Mouse (Mus musculus) cerebellum, adult 9-11 months (tissue): ENCODE results near the gene Dek.

Experiments used
- DNase-seq: peaks from one replicate; pipeline ENCODE4 v3.0.0; 2022

Dek gene

DNA sequence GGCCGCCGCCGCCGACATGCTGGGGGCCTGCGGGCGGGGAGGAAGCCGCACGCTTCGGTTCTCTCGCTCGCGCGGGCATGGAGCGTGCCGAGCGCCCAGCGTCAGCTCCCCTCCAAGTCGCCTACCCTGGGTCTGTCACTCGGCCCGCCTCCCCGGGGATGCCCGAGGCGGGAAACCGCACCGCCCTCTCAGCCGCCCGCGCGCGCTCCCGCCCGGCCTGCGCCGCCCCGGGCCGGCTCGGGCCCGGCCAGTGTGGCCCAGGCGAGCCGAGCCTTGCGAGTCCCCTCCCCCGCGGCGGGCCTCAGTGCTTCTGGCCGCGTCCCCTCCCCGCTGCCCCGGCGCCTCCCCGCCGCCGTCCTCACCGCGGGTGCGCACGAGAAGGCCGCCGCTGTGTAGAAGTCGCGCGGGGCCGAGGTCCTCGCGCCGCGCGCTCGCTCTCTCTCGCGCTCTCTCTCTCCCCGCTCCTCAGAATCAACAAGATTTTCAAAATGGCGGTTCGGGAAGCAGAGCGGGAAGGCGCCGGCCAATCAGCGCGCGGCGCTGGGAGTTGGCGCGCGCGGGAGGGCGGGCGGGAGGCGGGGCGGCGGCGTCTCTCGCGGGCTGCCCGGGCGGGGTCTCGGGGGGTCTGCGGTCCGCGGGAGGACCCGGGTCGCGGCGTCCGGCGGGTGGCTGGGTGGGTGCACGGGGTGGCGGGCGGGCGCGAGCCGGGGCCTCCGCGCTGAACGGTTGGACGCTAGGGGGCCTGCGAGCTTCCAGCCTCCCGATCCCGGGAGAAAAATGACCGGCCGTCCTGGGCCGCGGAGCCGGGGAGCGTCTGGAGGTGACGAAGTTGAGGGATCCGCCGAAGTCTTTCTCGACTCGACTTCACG is at the start of gene Dek:
Gene Dek (minus strand): TSS at position 491 of the 869 bp plus-strand sequence.
- DNase-seq: peak; percentile 84

DNA sequence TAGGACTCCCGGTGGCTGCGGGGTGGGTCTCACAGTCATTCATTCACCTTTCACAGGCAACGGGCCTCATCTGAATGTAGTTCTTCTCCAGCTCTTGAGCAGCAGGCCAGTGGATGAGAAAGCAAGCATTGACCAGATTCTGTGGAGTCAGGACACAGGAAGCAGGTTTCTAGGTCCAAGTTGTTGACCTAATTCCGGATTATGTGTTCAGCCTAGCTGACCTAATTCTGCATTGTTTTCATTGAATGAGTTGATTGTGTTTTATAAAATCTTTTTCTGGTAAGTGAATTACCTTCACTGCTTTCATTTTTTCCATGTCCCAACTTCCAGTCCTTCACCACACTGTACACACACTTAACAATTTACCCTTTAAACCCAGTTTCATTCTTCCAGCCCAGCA is 48.9 kb upstream of the Dek start:
- no peak for DNase-seq

DNA sequence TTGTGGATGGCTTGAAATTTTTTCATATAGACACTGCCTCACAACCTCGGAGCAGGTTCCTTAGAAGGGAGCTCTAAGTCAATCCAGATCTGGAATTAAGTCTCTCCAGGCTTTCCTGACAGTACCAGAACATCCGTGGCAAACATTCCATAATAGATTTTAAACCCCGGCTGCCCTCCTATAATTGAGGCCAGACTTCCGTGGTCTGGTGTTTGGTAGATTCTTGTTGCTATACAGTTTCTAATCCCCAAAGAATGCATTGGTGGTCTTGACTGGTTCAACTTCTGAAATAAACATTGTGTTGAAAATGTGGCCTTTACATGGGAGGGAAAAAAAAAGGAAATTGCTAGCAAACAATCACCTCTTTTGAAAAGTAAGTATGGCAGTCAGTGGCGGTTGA is 47.2 kb upstream of the Dek start:
- DNase-seq: no peak

DNA sequence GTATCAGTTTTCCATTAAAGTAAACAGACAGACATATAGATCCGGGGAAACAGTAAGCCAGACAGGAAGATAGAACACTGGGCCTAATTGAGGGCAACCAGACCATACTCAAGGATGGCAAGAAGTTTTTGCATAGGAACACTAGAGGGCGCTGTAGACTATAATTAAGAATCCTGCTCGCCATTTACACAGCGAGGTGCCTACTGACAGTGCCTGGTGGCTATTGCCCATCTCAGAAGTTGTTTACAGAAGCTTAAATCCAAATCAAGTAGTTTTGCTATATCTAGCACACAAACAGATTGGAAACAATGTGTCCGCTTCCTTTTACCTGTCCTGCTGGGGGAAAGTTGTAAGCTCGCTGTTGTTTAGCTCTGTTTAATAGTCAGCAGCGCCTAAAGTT is 46.4 kb upstream of the Dek start:
- peak; percentile 46 for DNase-seq

DNA sequence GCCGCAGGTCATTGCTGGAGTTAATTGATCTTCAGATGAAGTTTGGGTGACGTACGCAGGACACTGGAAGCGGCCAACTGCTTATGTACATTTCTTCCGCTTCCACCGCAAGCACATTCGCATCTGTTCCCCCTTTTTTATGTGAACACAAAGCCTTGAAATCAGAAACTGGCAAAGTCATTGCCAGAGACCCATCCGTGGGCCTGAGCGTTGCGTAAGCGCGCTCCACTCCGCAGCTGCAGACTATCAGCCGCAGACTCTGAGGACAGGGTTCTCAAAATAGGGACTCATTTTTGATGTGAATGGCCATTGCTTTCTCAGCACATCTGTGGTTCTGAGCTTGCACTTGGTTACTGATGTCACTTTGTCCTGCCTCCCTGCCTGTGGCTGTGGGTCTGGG is 45.1 kb upstream of the Dek start:
- no peak for DNase-seq

DNA sequence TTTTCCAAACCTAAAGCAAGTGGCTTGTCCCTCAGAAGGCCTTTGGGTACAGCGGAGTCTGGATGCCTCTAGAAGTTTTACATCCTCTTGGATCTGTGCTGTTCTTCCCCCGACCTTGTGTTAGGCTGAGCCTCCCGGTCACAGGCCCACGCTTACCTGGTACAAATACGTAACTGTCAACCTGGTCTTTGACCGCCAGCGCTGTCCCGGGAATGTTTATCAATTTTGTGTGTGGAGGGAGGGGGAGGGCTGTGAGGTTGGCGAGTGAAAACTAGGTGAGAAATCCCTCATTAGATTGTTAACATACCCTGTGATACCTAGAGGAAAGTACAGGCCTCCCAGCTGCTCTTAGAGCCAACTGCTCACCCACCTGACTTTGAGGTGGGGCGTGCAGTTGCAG is 44.0 kb upstream of the Dek start:
- no peak for DNase-seq

DNA sequence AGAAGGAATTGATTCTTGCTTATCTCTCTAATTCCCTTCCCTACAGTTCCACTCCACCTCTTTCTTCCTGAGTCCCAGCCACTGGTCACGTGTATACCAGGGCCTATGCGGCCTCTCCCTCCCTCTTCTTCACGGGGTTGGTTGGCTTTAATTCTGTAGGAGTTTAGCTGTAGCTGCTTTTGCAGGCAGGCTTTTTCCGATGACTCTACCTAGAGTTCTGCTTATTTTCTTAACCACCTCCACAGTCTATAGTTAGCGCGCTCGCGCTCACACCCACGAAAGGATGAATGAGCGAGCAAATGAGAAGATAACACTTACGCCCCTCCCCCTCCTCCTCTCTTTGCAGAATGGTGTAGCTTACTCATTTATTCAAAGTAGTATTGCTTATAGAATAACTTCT is 42.6 kb upstream of the Dek start:
- DNase-seq: no peak

DNA sequence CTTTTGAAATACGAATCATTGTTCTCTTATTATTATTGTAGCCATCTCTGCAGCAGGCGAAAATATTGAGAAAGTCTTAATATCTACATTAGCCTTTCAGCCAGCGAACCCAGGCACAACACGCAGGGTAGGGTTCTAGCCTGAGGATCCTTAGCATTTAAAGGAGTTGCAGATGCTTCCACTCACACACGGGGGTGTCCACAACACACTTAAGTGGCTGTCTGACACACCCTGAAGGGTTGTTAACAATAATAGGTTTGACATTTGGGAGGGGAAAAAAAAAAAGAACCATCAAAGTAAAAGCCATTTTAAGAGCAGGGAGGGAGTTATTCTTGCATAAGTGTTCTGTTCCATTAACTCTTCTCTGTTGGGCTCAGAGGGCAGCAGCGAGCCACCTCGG is 40.4 kb upstream of the Dek start:
- DNase-seq: no peak

DNA sequence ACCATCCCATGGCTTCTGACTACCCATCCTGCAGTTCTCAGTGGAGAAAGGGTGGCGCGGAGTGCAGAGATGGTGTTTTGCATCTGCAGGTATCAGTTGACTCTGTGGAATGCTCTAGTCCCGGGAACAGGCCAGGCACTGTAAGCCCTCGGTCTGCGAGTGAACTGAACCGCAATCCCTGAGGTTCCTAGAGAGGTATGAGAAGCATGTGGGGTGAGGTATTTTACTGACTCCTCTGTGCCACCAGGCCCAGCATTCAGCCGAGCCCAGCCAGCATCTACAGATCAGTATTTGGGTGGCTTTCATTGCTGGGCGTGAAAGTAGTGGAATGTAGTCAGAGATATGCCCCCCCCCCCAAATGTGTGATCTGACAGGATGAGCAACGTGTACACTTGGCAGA is 39.9 kb upstream of the Dek start:
- no peak for DNase-seq

DNA sequence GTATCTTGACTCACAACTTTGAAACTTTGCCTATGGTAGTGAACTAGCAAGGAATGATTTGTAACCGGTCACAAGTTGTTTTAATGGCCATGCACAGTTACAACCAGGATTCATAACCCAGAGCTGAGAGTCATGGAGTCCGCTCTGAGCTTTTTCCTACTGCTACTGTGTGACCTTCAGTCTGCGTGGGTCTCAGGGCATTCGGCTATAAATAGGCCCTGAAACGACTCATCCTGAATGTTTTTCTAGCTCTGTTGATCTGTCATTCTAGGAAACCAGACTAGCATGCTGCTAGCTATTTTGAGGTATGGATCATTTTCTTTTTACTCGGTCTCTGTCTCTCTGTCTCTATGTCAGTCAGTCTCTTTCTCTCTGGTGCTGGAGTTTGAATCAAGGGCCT is 36.8 kb upstream of the Dek start:
- DNase-seq: no peak

DNA sequence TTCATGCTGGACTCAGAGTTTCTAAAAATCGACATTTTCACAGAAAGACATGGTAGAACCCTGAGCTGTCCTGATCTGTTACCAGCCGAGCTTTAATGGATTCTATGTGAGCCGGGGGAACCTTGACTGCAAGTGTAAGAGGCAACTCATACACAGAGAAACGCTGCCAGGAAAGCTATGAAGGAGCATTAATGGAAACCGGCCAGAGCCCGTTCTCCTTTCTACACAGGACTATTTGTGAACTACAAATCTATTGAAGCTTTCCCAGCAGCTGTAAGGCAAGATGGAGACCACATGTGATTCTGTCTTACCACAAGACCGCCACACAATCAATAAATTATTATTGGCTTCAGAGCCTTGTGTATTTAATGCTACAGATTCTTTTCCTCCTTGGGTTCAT is 29.7 kb upstream of the Dek start:
- no peak for DNase-seq

DNA sequence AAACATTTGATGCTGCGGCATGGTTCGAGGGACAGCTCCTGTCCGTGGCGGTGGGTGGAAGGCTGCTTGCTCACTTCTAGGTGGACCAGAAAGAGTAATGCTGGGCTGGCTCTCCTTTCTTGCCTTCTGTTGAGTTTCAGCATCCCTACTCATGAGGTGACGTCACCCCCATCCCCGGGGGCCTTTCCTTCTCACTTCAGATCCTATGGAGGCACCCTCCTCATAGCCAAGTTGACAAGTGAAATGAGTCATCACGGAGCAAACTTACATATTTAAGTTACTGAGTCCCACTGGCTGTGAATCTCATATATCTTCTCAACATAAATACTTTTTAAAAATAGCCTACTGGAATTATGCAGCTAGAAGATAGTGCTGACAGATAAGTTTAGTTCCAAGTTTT is 28.8 kb upstream of the Dek start:
- DNase-seq: no peak

DNA sequence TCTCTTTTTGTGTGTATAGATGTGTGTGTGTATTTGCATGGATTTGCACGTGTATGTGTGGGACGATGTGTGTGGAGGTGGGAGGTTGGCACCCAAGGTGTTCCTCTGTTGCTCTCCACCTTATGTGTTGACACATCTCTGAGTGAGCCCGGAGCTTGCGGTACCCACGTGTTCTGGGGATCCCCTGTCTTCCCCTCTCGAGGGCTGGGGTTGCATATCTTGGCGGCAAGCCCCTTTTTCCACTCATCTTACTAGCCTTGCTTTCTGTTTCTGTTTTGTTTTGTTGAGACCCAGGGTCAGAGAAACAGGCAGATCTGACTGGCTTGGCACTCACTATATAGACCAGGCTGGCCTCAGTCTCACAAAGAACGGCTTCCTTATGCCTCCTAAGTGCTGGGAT is 27.1 kb upstream of the Dek start:
- DNase-seq: no peak

DNA sequence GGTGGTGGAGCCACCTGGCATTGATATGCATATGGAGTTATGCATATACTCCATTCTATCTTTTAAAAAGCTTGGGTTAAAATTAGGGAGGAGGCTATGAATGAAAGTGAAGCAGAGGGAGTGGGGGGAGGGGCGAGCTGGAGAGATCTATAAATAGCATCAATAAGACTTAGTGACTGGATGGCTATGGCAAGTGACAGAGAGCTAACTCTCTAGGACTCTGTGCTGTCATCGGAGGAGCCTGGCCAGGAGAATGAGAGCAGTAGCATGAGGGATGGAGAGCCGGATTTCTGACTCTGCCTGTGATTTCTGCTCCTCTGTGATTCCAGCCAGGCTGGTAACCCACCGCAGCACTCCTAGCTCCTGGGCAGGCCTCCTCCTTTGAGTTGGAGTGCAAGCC is 23.1 kb upstream of the Dek start:
- DNase-seq: no peak

DNA sequence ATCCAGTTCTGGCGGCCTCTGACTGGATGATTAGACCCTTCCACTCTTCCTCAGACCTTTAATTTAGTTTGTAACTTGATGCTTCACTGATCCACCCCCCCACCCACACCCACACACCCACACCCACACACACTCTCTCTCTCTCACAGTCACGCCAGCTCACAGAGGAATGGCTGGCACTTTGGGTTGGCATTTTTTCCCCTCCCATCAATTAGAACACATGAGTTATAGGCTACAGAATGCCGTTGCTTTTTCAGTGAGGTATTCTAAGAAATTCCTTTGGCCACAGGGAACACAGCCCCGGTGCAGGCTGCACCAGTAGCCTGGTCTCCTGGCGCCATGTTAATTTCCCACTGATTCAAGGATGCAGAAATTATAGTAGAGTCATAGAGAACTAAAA is 19.6 kb upstream of the Dek start:
- no peak for DNase-seq

DNA sequence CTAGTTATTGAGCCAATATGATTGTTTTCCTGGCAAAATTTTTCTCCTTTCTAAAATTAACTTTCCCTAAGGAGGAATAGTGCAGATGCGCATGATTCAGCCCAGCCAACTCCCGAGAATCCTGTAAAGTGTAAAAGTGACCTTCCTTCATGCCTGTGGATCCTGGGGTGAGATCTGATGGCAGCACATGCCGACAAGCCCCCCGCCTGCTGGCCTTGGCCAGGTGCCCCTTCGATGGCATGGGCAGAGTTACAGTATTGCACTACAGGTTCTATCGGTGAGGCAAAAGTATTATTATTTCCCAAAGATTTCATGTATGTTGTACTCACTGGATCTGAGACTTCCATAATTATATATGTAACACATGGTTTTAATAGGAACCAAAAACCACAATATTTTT is 19.0 kb upstream of the Dek start:
- DNase-seq: no peak

DNA sequence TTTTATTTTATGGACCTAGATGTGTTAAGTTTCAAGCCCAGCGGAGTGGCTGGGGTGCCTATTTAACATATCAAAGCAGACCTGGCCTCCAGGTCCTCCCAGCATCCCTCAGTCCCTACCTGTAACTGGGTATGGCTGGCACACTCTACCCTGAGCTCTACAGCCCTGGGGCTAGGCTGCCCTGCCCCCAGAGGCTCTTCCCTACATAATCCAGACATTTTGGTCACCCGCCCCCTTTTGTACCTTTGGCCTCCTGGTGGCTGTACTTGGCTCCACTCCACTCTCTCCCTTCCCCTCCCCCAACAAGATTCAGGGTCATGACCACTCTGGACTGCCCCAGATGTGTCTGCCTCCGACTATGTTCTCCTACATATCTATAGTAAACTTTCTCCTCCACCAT is 18.4 kb upstream of the Dek start:
- no peak for DNase-seq

DNA sequence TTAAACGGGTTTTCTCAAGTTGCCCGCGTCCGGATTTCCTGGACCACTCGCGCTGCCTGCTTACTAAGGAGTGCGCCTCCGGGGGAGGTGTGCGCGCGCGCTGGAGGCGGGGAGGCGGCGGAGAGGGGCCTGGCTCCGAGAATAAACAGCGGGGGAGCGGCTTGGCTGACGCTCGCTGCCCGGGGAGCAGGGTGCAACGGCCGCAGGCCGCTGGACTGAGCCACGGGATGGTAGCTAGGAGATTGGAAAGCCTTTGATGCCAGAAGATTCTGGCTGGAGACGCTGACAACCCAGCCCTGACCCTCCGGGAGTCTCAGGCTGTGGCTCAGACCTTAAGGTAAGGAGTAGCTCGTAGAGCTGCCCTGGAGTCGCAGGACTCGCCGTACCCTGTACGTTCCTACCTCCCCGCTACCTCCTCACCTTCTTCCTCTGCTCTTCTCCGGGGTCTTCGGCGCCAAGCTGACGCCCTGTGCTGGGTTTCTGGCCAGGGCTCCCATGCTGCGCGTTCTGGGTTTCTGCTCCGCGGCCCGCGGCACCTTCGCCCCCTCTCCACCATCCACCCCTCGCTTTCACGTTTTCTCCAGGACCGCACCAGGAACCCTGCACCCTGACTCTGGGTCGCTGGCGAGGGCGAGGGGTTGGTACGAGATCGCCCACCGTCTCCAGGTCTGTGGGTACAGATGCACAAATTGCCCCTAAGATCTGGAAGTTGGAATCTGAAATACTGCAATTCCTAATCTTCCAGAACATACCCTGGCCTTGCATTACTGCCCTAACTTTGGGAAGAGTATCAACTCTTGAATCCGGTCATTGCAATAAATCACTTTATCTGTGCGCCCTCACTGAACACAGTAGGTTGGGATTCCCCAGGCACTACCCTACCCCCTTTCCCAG is 16.8 kb upstream of the Dek start, which contains the start of gene Rnf144b:
Gene Rnf144b (plus strand): TSS at position 120 of the 894 bp plus-strand sequence.
- DNase-seq: peak; percentile 22

DNA sequence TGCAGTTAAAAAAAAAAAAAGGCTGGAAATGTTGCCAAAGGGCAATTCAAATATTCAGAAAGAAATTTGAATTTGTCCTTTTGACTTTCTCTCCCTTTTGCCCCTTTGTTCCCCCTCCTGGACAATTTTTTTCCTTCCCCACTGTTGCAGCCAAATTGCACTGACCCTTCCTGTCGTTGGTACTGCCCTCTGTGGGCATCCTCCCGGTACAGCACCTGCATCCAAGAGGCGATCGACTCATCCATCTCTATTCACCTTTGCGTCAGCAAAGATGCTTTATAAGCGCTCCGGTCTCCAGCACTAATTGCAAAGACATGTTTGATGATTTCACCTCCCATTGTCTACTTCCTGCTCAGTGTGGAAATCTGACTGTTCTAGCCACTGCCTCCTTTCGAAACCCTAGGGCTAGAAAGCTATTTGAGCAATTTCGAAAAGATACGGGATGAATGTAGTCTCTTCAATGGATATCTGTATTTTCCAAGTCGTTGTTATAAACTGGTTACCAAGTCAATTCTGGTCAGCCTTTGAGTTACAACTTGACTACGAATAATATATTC is 15.4 kb upstream of the Dek start:
- peak; percentile 30 for DNase-seq

DNA sequence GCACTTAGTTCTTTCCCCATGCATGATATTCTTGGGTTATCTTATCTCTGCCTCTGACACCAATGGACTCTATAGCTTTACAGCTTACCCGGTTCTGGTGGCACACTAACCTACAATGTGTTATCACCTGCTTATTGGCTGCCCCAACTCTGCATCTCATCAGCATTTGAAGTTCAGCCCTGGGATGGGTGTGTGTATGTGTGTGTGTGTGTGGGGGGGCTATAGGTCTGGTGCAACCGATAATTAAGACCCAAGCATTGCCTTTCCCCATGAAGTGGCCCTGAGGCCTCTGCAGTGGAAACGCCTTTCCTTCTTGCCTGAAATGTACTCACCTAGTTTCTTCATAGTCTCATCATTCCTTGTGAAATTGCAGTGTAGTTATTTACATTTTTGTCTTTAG is 10.0 kb upstream of the Dek start:
- DNase-seq: no peak

DNA sequence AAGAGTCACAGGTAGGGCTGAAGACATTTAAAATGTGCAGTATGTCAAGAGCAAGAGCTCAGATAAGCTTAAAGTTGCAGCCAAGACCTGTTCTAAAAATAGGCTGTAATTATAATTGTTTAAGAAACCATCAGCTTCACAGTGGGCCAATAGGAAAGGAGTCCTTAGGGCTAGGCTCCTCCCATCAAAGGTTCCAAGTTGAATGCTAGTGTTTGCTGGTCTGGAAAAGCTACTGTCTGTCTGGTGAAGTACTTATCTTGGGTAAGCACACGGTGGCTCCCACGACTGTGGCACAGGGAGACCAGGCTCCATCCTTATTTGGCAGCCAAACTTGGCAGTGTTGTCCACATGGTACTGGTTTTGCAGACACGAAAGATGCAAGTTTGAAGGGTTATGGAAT is 6.9 kb upstream of the Dek start:
- no peak for DNase-seq

DNA sequence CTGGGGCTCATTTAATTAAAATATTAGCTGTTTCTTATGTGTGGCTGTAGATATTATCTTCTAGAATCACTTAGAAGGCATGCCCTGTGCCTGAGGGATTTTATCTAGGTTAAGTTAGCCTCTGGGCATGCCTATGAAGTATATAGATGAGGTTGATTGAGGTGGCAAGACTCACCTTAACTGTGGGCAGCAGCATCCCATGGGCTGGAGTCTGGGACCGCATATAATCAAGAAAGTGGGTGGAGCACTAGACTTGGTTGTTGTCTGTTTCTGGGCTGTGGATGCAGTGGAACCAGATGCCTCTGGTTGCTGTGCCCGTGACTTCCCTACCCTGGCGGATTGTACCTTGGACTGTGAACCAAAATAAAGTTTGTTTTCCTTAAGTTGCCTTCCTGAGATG is 6.1 kb upstream of the Dek start:
- DNase-seq: no peak

DNA sequence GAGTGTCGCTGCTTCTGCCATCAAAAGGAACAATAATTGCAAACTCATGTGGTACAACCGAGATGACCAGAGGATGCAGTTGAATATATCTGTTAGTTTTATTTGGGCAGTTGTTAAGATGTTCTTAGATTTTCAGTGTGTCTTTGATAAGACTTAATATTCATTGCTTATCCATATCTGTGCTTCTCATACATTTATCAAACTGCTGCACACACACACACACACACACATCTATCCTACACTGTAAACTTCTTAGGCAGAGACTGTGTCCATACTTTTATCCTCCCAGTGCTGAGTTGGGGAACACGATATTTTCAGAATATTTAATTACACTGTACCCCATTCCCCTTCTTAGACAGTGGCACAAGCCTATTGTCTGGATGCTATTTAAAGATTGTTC is 5.2 kb upstream of the Dek start:
- no peak for DNase-seq

DNA sequence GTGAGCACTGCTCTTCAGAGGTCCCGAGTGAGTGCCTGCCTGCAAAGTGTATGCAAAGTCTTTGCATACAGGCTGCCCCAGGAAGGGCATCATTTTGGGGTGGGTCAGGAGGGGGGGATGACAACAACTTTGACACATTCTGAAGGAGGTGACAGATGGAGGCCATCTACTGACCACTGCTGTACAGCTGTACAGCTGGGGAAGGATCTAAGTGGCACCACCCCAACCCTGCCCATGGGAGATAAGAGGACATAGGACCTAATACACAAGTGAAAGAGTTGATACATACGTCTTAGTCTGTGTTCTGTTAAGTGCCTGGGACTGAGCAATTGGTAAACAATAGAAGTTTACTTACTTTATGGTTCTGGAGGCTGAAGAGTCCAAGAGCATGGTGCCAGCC is 3.2 kb upstream of the Dek start:
- DNase-seq: no peak
